Mouse (Mus musculus): ENCODE measurements at regions not wholly inside any gene's neighbourhood (a gene's known extent, or its start where the extent isn't known, plus 50 kb on each side); places are given as distances from the start of the nearest gene placed in this dataset.
"Not testable (repeated sequence)": the region's sequence is repeated elsewhere in the genome, so short reads cannot be mapped to it uniquely, and the experiment has no call there.

DNA sequence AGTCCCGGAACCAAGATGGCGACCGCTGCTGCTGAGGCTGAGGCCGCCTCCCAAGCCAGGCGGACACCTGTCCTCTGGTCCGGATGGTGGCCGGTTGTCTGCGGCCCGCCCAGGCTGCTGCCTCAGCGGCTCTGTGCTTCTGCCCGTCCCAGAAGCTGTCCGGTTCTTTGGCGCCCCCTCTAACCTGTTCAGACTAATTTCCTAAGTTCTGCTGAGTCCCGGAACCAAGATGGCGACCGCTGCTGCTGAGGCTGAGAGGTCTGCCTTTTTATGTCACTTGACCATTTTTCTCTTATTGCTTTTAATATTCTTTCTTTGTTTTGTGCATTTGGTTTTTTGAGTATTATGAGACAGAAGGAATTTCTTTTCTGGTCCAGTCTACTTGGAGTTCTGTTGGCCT is 140.4 kb downstream of the Gm11077 start:
- TF ChIP-seq POLR2A (IDR thresholded peaks at IDR 0.05; ENCODE audit: borderline replicate concordance, extremely low read depth, insufficient read depth, insufficient read length, poor library complexity, severe bottlenecking); CTCF (IDR thresholded peaks at IDR 0.05; ENCODE audit: borderline replicate concordance, extremely low read depth, insufficient read depth, insufficient read length): not testable (repeated sequence)
